Mouse (Mus musculus) kidney, postnatal 14 days (tissue): ENCODE measurements around the gene Gm40193.

Experiments
- DNase-seq: peaks from one replicate; pipeline ENCODE4 v3.0.0; 2022; ENCODE audit warnings: mixed read lengths

Gm40193 gene

DNA sequence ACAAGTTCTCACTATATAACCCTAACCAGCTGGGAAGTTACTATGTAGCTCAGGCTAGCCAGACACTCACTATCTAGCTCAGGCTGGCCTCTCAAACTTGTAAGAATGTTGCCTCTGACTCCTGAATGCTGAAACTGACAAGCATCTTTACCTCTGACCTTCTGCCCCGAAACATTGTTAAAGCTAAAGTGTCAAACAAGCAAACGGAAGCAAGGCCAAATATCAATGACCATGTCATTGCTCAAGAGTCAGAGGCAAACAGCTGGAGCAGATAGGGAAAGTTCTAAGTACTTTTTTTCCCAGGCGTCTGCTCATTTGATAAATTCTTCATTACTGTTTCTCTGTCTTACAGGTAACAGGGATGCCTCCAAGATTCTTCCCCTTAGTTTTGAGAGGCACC lies 30.7 kb downstream of the Gm40193 start:
- DNase-seq: no peak

DNA sequence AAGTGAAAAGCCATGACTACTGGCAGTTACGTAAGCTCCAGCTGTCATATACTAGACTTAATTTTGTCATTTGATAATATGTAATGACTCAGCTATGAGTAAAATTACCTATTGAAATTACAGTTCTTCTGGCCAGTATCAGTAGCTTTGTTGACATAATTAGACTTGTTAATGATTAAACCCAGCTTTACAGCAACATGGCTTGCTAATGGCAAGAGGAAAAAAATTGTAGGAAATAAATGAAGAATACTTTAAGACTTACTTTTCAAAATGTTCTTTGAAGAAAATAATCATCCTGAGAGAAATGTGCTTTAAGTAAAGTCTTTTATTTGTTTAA lies 32.3 kb downstream of the Gm40193 start:
- DNase-seq: no peak

DNA sequence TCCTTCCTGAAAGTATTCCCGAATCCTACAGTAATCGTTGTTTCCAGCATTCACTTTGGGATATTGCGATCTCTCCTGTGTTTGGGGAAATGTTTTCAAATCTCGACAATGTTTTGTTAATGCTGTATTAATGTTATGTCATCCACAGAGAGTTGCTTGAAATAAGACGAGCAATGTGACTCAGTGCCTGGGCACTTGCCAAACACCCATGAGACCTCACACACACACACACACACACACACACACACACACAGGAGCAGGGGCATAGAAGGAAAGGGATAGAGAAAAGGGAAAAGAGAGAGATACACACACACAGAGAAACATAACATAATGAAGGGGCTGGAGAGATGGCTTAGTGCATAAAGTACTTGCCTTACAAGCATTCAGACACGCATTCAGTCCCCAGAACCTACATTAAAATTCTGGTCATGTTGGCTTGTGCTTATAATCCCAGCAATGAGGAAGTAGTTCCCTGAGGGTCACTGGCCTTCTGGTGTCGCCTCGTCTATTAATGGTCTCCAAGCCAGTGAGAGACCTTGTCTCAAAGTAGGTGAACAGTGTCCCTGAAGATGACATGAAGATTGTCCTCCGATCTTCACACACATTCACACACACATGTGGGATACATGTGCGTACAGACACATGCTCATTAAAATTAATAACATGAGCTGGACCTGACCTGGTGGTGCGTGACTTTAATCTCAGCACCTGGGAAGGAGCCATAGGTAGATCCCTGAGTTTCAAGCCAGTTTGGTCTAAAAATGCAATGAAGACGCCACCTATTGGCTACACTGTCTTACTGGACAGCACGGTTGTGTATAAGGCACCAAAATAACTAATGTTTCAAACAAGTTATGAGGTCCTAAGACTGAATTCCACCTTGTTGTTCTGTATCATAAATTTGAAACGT lies 32.9 kb downstream of the Gm40193 start:
- DNase-seq: peak; percentile 58

DNA sequence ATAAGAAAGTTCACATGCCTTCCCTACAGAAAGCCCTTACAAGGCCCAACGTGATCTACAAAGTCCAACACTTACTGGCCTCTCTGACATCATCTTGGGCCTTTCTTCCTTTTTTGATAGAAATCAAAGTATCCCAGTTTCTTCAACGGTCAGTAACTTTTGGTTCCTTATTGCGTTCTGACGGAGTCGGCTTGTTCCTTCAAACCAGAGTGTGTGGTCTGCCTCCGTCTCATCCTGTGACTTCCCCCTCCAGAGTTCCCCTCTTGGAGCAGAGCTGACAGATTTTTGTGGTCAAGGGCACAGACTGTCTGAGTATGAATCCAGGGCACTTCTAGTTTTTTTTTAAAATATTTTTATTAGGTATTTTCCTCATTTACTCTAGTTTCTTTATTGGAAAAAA lies 43.1 kb downstream of the Gm40193 start:
- no peak for DNase-seq

DNA sequence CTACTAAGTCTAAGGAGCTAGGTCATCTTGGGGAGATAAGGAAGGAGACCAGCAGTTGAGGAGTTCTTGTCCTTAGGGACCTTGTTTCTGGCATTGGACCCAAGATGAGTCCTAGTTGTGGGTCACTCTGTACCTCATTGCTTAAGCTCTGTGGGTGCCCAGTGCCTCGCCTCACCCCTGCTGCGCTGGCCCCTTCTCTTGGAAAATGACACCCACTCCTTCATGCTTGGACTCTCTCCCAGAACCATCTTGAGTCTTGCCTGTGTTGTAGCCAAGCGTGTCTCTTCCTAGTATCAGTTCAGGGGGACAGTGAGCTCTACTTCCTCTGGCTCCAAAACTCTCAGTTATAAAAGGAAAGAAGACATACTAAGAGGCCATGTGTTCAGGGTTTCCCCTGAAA lies 43.6 kb downstream of the Gm40193 start:
- no peak for DNase-seq

DNA sequence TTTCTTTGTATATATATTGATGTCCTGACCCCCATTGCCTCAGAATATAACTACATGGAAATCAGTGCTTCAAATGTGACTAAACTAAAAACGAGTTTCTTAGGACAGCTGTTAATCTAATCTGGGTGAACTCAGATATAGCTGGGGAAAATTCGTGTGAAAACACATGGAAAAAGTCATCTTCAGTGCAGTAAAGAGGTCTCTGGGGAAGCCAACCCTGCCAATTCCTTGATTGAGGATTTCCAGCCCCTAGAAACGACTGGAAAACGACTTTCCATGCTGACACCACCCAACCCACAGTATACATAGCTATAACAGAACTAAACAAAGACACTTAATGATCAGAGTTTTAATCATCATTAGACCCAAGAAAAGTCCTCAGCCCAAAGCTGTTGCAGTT lies 44.9 kb downstream of the Gm40193 start:
- DNase-seq: no peak

DNA sequence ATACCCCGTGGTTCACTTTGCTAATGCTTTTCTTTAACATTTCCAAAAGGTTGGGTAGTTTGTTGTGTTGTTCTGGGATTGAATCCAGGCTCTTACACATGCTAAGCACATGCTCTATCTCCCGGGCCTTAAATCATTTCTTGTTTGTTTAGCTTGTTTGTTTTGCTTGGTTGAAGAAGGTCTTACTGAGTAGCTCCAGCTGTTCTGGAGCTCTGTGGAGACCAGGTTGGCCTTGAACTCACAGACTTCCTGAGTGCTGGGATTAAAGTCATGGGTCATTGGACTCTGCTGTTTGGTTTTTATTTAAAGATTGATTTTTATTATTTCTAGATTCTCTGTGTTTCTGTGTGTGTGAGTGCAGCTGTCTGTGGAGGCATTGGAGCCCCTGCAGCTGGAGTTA lies 47.2 kb downstream of the Gm40193 start:
- DNase-seq: peak; percentile 64
